In genomic region chr10:7792254-7792750, GRCm38 (mm10) we compare ENCODE assay signal across 8 mouse cellular contexts. TPM values are rescaled to one million over a fixed set of nuclear protein-coding genes. Genes with fewer than 3 reads are reported as not detected.
A peak's percentile ranks its signal among the peaks of the same experiment; 100 is the strongest.
DNase-seq lines count a peak whose midpoint lies in the region; ATAC-seq and TF ChIP-seq lines count a peak whose summit lies in the region.

No protein-coding gene starts in this region.

- no peaks in the 10 kb centered on the region for H3K9me3 ChIP-seq in lung, postnatal 0 days (ENCODE audit: low read length)
- H3K9me3 ChIP-seq in forebrain, embryonic 11.5 days (ENCODE audit: control insufficient read depth, low read length): no peaks in the 10 kb centered on the region
- H3K9me3 ChIP-seq in limb, embryonic 15.5 days: no peaks in the 10 kb centered on the region
- no peaks in the 10 kb centered on the region for H3K9me3 ChIP-seq in stomach, embryonic 14.5 days (ENCODE audit: control insufficient read depth, low read depth, low read length)

- under 1% methylated on average over 10 of the region's 10 CpGs for WGBS in lung, postnatal 0 days
- WGBS in forebrain, embryonic 11.5 days: under 1% methylated on average over 10 of the region's 10 CpGs
- WGBS in limb, embryonic 15.5 days: under 1% methylated on average over 10 of the region's 10 CpGs
- 1% methylated on average over 10 of the region's 10 CpGs for WGBS in stomach, embryonic 14.5 days

- no peaks in the 10 kb centered on the region for H3K27me3 ChIP-seq in lung, postnatal 0 days (replicated peaks; ENCODE audit: insufficient read depth, low read length)
- H3K27me3 ChIP-seq in forebrain, embryonic 11.5 days (ENCODE audit: control insufficient read depth, insufficient read depth, low read length): no peaks in the 10 kb centered on the region
- H3K27me3 ChIP-seq in limb, embryonic 15.5 days: no peaks in the 10 kb centered on the region
- H3K27me3 ChIP-seq in stomach, embryonic 14.5 days (ENCODE audit: control insufficient read depth, insufficient read depth, low read length): no peaks in the 10 kb centered on the region

- no peak for TF ChIP-seq EP300 in lung, postnatal 0 days (IDR thresholded peaks at IDR 0.05)

- ATAC-seq in lung, postnatal 0 days: peak; percentile 37
- peak; percentile 32; the same call in 1 of the 2 replicates for ATAC-seq in forebrain, embryonic 11.5 days (replicated peaks; ENCODE audit: low FRiP score)
- no peak for ATAC-seq in limb, embryonic 15.5 days (ENCODE audit: insufficient number of reproducible peaks, low FRiP score, low TSS enrichment, low read depth)
- no peak; the same call in 1 of the 2 replicates for ATAC-seq in stomach, embryonic 14.5 days (ENCODE audit: insufficient number of reproducible peaks, insufficient read depth, low FRiP score, low read depth)

- H3K9ac ChIP-seq in lung, postnatal 0 days (replicated peaks; ENCODE audit: low read depth): peak overlapping the region; percentile 81
- peak overlapping the region; percentile 63 for H3K9ac ChIP-seq in forebrain, embryonic 11.5 days (ENCODE audit: low read length)
- peak overlapping the region; percentile 79 for H3K9ac ChIP-seq in limb, embryonic 15.5 days
- peak overlapping the region; percentile 66 for H3K9ac ChIP-seq in stomach, embryonic 14.5 days (replicated peaks; ENCODE audit: low read depth, low read length)

- peak overlapping the region; percentile 78 for H3K4me3 ChIP-seq in lung, postnatal 0 days (ENCODE audit: low read depth, low read length)
- peak overlapping the region; percentile 71 for H3K4me3 ChIP-seq in forebrain, embryonic 11.5 days (ENCODE audit: low read depth, low read length)
- peak overlapping the region; percentile 89 for H3K4me3 ChIP-seq in limb, embryonic 15.5 days
- H3K4me3 ChIP-seq in stomach, embryonic 14.5 days (ENCODE audit: low read depth, low read length): peak overlapping the region; percentile 89

- peak overlapping the region; percentile 54 for H3K4me2 ChIP-seq in lung, postnatal 0 days (replicated peaks; ENCODE audit: low read depth, low read length)
- peak overlapping the region; percentile 42 for H3K4me2 ChIP-seq in forebrain, embryonic 11.5 days (ENCODE audit: low read depth, low read length, severe bottlenecking)
- H3K4me2 ChIP-seq in limb, embryonic 15.5 days: peak overlapping the region; percentile 43
- peak overlapping the region; percentile 48 for H3K4me2 ChIP-seq in stomach, embryonic 14.5 days (replicated peaks; ENCODE audit: low read depth, low read length)

- DNase-seq in lung, postnatal 0 days (ENCODE audit: low spot score): peak; percentile 13
- no peak for DNase-seq in lung, adult 18-20 months
- DNase-seq in forebrain, embryonic 11.5 days (ENCODE audit: low spot score): no peak
- DNase-seq in MN1 (ENCODE audit: low spot score): no peak
- no peak for DNase-seq in layer of hippocampus, adult 8-10 months (ENCODE audit: low spot score in 2 of 2)
- no peak for DNase-seq in gastrocnemius, postnatal 4 days (ENCODE audit: low spot score in 2 of 2)

- peak overlapping the region; percentile 67 for H3K27ac ChIP-seq in lung, postnatal 0 days (ENCODE audit: low read length)
- no peak overlapping the region for H3K27ac ChIP-seq in forebrain, embryonic 11.5 days (ENCODE audit: low read depth, low read length)
- H3K27ac ChIP-seq in limb, embryonic 15.5 days: peak overlapping the region; percentile 59
- H3K27ac ChIP-seq in stomach, embryonic 14.5 days (ENCODE audit: low read length): peak overlapping the region; percentile 13; the same call in 1 of the 2 replicates

- H3K36me3 ChIP-seq in lung, postnatal 0 days (ENCODE audit: insufficient read depth, low read length): no peaks in the 10 kb centered on the region
- peaks cover 6% of the 10 kb centered on the region; the same call in 1 of the 2 replicates for H3K36me3 ChIP-seq in forebrain, embryonic 11.5 days (ENCODE audit: control insufficient read depth, insufficient read depth, low read length)
- H3K36me3 ChIP-seq in limb, embryonic 15.5 days: peaks cover 28% of the 10 kb centered on the region
- H3K36me3 ChIP-seq in stomach, embryonic 14.5 days (ENCODE audit: control insufficient read depth, insufficient read depth, low read length): peaks cover 27% of the 10 kb centered on the region

- peaks cover 5% of the 10 kb centered on the region; the same call in 1 of the 2 replicates for H3K4me1 ChIP-seq in lung, postnatal 0 days (ENCODE audit: insufficient read depth, low read depth, low read length)
- H3K4me1 ChIP-seq in forebrain, embryonic 11.5 days (replicated peaks; ENCODE audit: control insufficient read depth, insufficient read depth, low read length): peaks cover 8% of the 10 kb centered on the region
- peaks cover 9% of the 10 kb centered on the region for H3K4me1 ChIP-seq in limb, embryonic 15.5 days
- peaks cover 14% of the 10 kb centered on the region for H3K4me1 ChIP-seq in stomach, embryonic 14.5 days (ENCODE audit: control insufficient read depth, insufficient read depth, low read length)

- TF ChIP-seq CTCF in lung, postnatal 0 days (IDR thresholded peaks at IDR 0.05): no peak

RNA-seq across cellular contexts. Expression of gene Ginm1, which starts 0.3 kb away (rescaled TPM):
- 167 TPM in 2 replicates for polyA plus RNA-seq in lung, postnatal 0 days (2015; fragmentation: Nextera tagmentation; extraction: Ambion mirVana)
- 51.5 and 55.2 TPM in 2 replicates for polyA plus RNA-seq in forebrain, embryonic 11.5 days (2014; fragmentation: Nextera tagmentation; extraction: Ambion mirVana)
- polyA plus RNA-seq in limb, embryonic 15.5 days (2015; fragmentation: Nextera tagmentation; extraction: Ambion mirVana): 92.0 and 99.6 TPM in 2 replicates
- polyA plus RNA-seq in stomach, embryonic 14.5 days (2014; fragmentation: Nextera tagmentation; extraction: Ambion mirVana): 81.0 and 85.4 TPM in 2 replicates
- 10 to 100 TPM; 19.3 to 28.5 (median 23.8) TPM for total RNA-seq in layer of hippocampus, adult 8-10 months (2022)
- 10 to 100 TPM; 55.6 to 61.6 TPM for total RNA-seq in gastrocnemius, postnatal 4 days (2021)

RNA-seq across cellular contexts. Expression of gene Ppil4, which starts 0.4 kb away (rescaled TPM):
- polyA plus RNA-seq in lung, postnatal 0 days (2015; fragmentation: Nextera tagmentation; extraction: Ambion mirVana): 30.5 and 30.6 TPM in 2 replicates
- 47.2 and 49.6 TPM in 2 replicates for polyA plus RNA-seq in forebrain, embryonic 11.5 days (2014; fragmentation: Nextera tagmentation; extraction: Ambion mirVana)
- polyA plus RNA-seq in limb, embryonic 15.5 days (2015; fragmentation: Nextera tagmentation; extraction: Ambion mirVana): 38.1 and 38.9 TPM in 2 replicates
- 43.5 and 44.0 TPM in 2 replicates for polyA plus RNA-seq in stomach, embryonic 14.5 days (2014; fragmentation: Nextera tagmentation; extraction: Ambion mirVana)
- 10 to 100 TPM; 26.9 to 34.1 (median 32.9) TPM for total RNA-seq in layer of hippocampus, adult 8-10 months (2022)
- 10 to 100 TPM; 16.3 to 22.9 TPM for total RNA-seq in gastrocnemius, postnatal 4 days (2021)

RNA-seq across cellular contexts. Expression of gene Zc3h12d, which starts 40.0 kb away (rescaled TPM):
- polyA plus RNA-seq in lung, postnatal 0 days (2015; fragmentation: Nextera tagmentation; extraction: Ambion mirVana): 0.39 and 0.40 TPM in 2 replicates
- 0.04 TPM in 1 of 2 replicates, not detected in the other for polyA plus RNA-seq in forebrain, embryonic 11.5 days (2014; fragmentation: Nextera tagmentation; extraction: Ambion mirVana)
- 0.12 and 0.37 TPM in 2 replicates for polyA plus RNA-seq in limb, embryonic 15.5 days (2015; fragmentation: Nextera tagmentation; extraction: Ambion mirVana)
- polyA plus RNA-seq in stomach, embryonic 14.5 days (2014; fragmentation: Nextera tagmentation; extraction: Ambion mirVana): 0.17 TPM in 1 of 2 replicates, not detected in the other
- total RNA-seq in layer of hippocampus, adult 8-10 months (2022): under 1 TPM in 3 of 4 experiments, not detected in 1; 0.10 to 0.31 (median 0.16) TPM
- total RNA-seq in gastrocnemius, postnatal 4 days (2021): under 1 TPM; 0.16 to 0.22 TPM

Comparison
In these comparisons a context has a peak if more than half of its experiments do, and no peak if none do; other contexts are left out.
1. ATAC-seq: peak in lung, postnatal 0 days (single experiment) and forebrain, embryonic 11.5 days (single experiment); none in limb, embryonic 15.5 days (single experiment) and stomach, embryonic 14.5 days (single experiment).
2. Peak in every context shown above with its lines, with median percentiles within 50 percentile points of each other: H3K4me2 ChIP-seq, H3K4me3 ChIP-seq and H3K9ac ChIP-seq.